Mouse (Mus musculus) liver, postnatal 0 days (tissue): ENCODE measurements around the gene Efs. TPM values are rescaled to one million over a fixed set of nuclear protein-coding genes. Genes with fewer than 3 reads are reported as not detected.

Source experiments
- ATAC-seq: fragments of 200-750 bp; cut with Nextera tagmentation; 2 replicates; pipeline ENCODE4 v1.8.0; 2017; ENCODE audit warnings: mild to moderate bottlenecking, moderate library complexity
- DNase-seq: peaks from one replicate; pipeline ENCODE4 v3.0.0-alpha.2; 2016
- H3K27ac ChIP-seq: fragments of 300-500 bp; sonication (generic); 2 replicates; pipeline ENCODE4 v1.5.1; 2014; ENCODE audit warnings: antibody characterized with exemption, moderate library complexity, mild to moderate bottlenecking, low read depth
- H3K27me3 ChIP-seq: fragments of 300-500 bp; sonication (generic); 2 replicates; pipeline ENCODE4 v1.6.1; 2014; ENCODE audit warnings: low read length, control low read depth, mixed read lengths; ENCODE audit not compliant: insufficient read depth
- H3K36me3 ChIP-seq: fragments of 300-500 bp; sonication (generic); replicated peaks from 2 replicates; pipeline ENCODE4 v1.6.1; 2014; ENCODE audit warnings: mild to moderate bottlenecking, control low read depth, low read length, moderate library complexity, mixed read lengths; ENCODE audit not compliant: insufficient read depth
- H3K4me1 ChIP-seq: fragments of 300-500 bp; sonication (generic); 2 replicates; pipeline ENCODE4 v1.6.1; 2014; ENCODE audit warnings: antibody characterized with exemption, mild to moderate bottlenecking, control low read depth; ENCODE audit not compliant: insufficient read depth
- H3K4me2 ChIP-seq: fragments of 300-500 bp; sonication (generic); 2 replicates; pipeline ENCODE4 v1.6.1; 2014; ENCODE audit warnings: low read depth, mild to moderate bottlenecking, low read length, moderate library complexity, mixed read lengths
- H3K4me3 ChIP-seq: fragments of 300-500 bp; sonication (generic); 2 replicates; pipeline ENCODE4 v1.5.1; 2014; ENCODE audit warnings: low read depth, low read length
- H3K9ac ChIP-seq: fragments of 300-500 bp; sonication (generic); replicated peaks from 2 replicates; pipeline ENCODE4 v1.6.1; 2014; ENCODE audit warnings: mild to moderate bottlenecking, moderate library complexity
- H3K9me3 ChIP-seq: fragments of 300-500 bp; sonication (generic); 2 replicates; pipeline ENCODE4 v1.6.1; 2016; ENCODE audit warnings: mild to moderate bottlenecking, control low read depth, low read length, mixed read lengths
- CTCF ChIP-seq: sonication (generic); IDR thresholded peaks from 2 replicates; pipeline ENCODE4 v1.5.1; 2016; ENCODE audit warnings: antibody characterized with exemption, low read depth
- EP300 ChIP-seq: IDR thresholded peaks from 2 replicates; pipeline ENCODE4 v1.6.1; 2016; ENCODE audit warnings: antibody characterized with exemption, low read depth, mild to moderate bottlenecking
- WGBS: fragments of 180-500 bp; shearing (Covaris S2); extraction: QIAGEN DNeasy Blood & Tissue Kit; methylation state at CpG from one replicate; pipeline ENCODE4 v1.1.7; 2014; ENCODE audit not compliant: insufficient replicate concordance; 5-methylcytosine and 5-hydroxymethylcytosine counted together
- polyA plus RNA-seq: library from polyadenylated mRNA; unstranded; fragments of >200 nt; fragmentation: Nextera tagmentation; extraction: Ambion mirVana; gene quantifications from 2 replicates; pipeline ENCODE4 v1.2.1, GENCODE M21; 2015

The Efs gene
- polyA plus RNA-seq, 1 experiment from 2014 or later, result 0.26 TPM

GRCm38 (mm10) chr14:54912109-54912850 is 13.6 kb downstream of the Efs start:
- Histone ChIP-seq H3K4me3 (peak overlapping the region; percentile 70), H3K27ac (no peak overlapping the region), H3K4me1 (peaks cover 6% of the 10 kb centered on the region), H3K9me3 (no peaks in the 10 kb centered on the region), H3K9ac (peak overlapping the region; percentile 56), H3K36me3 (no peaks in the 10 kb centered on the region), H3K27me3 (peaks cover 30% of the 10 kb centered on the region), H3K4me2 (peak overlapping the region; percentile 92)
- no peak for TF ChIP-seq CTCF
- TF ChIP-seq EP300, result no peak
- no peak for DNase-seq
- WGBS, result 7% methylated on average over 51 of the region's 69 CpGs
- ATAC-seq, result 0 out of 2 replicates have a peak, but pooled peaks have one; percentile 15

GRCm38 (mm10) chr14:54908682-54909081 is 17.2 kb downstream of the Efs start:
- DNase-seq (no peak), ATAC-seq (no peak)
- Histone ChIP-seq H3K27ac (no peak overlapping the region), H3K4me1 (peaks cover 6% of the 10 kb centered on the region), H3K9me3 (no peaks in the 10 kb centered on the region), H3K9ac (no peak overlapping the region), H3K4me3 (no peak overlapping the region), H3K36me3 (no peaks in the 10 kb centered on the region), H3K27me3 (peaks cover 21% of the 10 kb centered on the region), H3K4me2 (no peak overlapping the region)
- TF ChIP-seq EP300 (no peak), CTCF (no peak)
- 61% methylated on average over 7 of the region's 7 CpGs for WGBS

- no peaks in the 10 kb centered on the region for H3K27me3 ChIP-seq
- no peak overlapping the region for H3K9ac ChIP-seq
- TF ChIP-seq EP300 (no peak), CTCF (no peak)
- ATAC-seq (no peak), DNase-seq (no peak)
- no peak overlapping the region for H3K27ac ChIP-seq
- peaks cover 6% of the 10 kb centered on the region; the same call in 1 of the 2 replicates for H3K36me3 ChIP-seq
- H3K9me3 ChIP-seq, result no peaks in the 10 kb centered on the region
- H3K4me2 ChIP-seq, result no peak overlapping the region
- H3K4me1 ChIP-seq, result peaks cover 4% of the 10 kb centered on the region; the same call in 1 of the 2 replicates
- no peak overlapping the region for H3K4me3 ChIP-seq
- WGBS, result 87% methylated on average over 4 of the region's 4 CpGs
Measured at GRCm38 (mm10) chr14:54903641-54904040, 22.3 kb downstream of the Efs start.

- Histone ChIP-seq H3K27ac (no peak overlapping the region), H3K36me3 (peaks cover 35% of the 10 kb centered on the region), H3K9me3 (no peaks in the 10 kb centered on the region), H3K9ac (no peak overlapping the region), H3K4me3 (no peak overlapping the region), H3K27me3 (no peaks in the 10 kb centered on the region), H3K4me2 (no peak overlapping the region), H3K4me1 (peaks cover 8% of the 10 kb centered on the region; the same call in 1 of the 2 replicates)
- 1% methylated on average over 3 of the region's 3 CpGs for WGBS
- peak; percentile 66 for DNase-seq
- TF ChIP-seq EP300, result no peak
- TF ChIP-seq CTCF, result peak; percentile 85
- ATAC-seq, result peak; percentile 70
Measured at GRCm38 (mm10) chr14:54900383-54900782, 25.5 kb downstream of the Efs start.

GRCm38 (mm10) chr14:54897445-54897844 is 28.5 kb downstream of the Efs start:
- H3K4me2 ChIP-seq, result no peak overlapping the region
- no peaks in the 10 kb centered on the region for H3K9me3 ChIP-seq
- 52% methylated on average over 2 of the region's 2 CpGs for WGBS
- H3K27me3 ChIP-seq, result no peaks in the 10 kb centered on the region
- TF ChIP-seq CTCF, result no peak
- TF ChIP-seq EP300, result no peak
- H3K4me1 ChIP-seq, result peaks cover 17% of the 10 kb centered on the region
- H3K4me3 ChIP-seq, result no peak overlapping the region
- no peak for ATAC-seq
- no peak for DNase-seq
- peaks cover 35% of the 10 kb centered on the region for H3K36me3 ChIP-seq
- no peak overlapping the region for H3K9ac ChIP-seq
- H3K27ac ChIP-seq, result no peak overlapping the region

- Histone ChIP-seq H3K4me3 (peak overlapping the region; percentile 98), H3K27me3 (no peaks in the 10 kb centered on the region), H3K27ac (peak overlapping the region; percentile 96), H3K36me3 (peaks cover 35% of the 10 kb centered on the region), H3K9ac (peak overlapping the region; percentile 98), H3K4me1 (peaks cover 13% of the 10 kb centered on the region), H3K9me3 (no peaks in the 10 kb centered on the region), H3K4me2 (peak overlapping the region; percentile 91)
- TF ChIP-seq EP300 (no peak), CTCF (no peak)
- peak; percentile 47 for ATAC-seq
- under 1% methylated on average over 45 of the region's 54 CpGs for WGBS
- DNase-seq, result peak; percentile 77
Measured at GRCm38 (mm10) chr14:54894296-54895151, 31.4 kb downstream of the Efs start.
